Mouse (Mus musculus) kidney, postnatal 0 days (tissue): ENCODE results near the gene B3gnt7. TPM values are rescaled to one million over a fixed set of nuclear protein-coding genes. Genes with fewer than 3 reads are reported as not detected.

Experiments
- ATAC-seq: fragments of 200-750 bp; cut with Nextera tagmentation; replicated peaks from 2 replicates; pipeline ENCODE4 v1.8.0; 2017; ENCODE audit warnings: low read depth, moderate number of reproducible peaks, moderate TSS enrichment, moderate library complexity; ENCODE audit not compliant: low FRiP score
- DNase-seq: peaks from one replicate; pipeline ENCODE4 v3.0.0-alpha.2; 2016; ENCODE audit warnings: low spot score
- H3K27ac ChIP-seq: fragments of 300-500 bp; sonication (generic); 2 replicates; pipeline ENCODE4 v1.5.1; 2014; ENCODE audit warnings: mild to moderate bottlenecking
- H3K27me3 ChIP-seq: fragments of 300-500 bp; sonication (generic); 2 replicates; pipeline ENCODE4 v1.6.1; 2014; ENCODE audit warnings: low read length, mixed read lengths; ENCODE audit not compliant: insufficient read depth
- H3K36me3 ChIP-seq: fragments of 300-500 bp; sonication (generic); 2 replicates; pipeline ENCODE4 v1.6.1; 2014; ENCODE audit warnings: low read length, mixed read lengths; ENCODE audit not compliant: insufficient read depth
- H3K4me1 ChIP-seq: fragments of 300-500 bp; sonication (generic); replicated peaks from 2 replicates; pipeline ENCODE4 v1.6.1; 2014; ENCODE audit warnings: antibody characterized with exemption, low read length, mixed read lengths; ENCODE audit not compliant: insufficient read depth
- H3K4me2 ChIP-seq: fragments of 300-500 bp; sonication (generic); 2 replicates; pipeline ENCODE4 v1.6.1; 2014; ENCODE audit warnings: mild to moderate bottlenecking, low read length, moderate library complexity, mixed read lengths
- H3K4me3 ChIP-seq: fragments of 300-500 bp; sonication (generic); replicated peaks from 2 replicates; pipeline ENCODE4 v1.5.1; 2014; ENCODE audit warnings: low read depth, low read length
- H3K9ac ChIP-seq: fragments of 300-500 bp; sonication (generic); 2 replicates; pipeline ENCODE4 v1.6.1; 2014; ENCODE audit warnings: low read depth, low read length
- H3K9me3 ChIP-seq: fragments of 300-500 bp; sonication (generic); replicated peaks from 2 replicates; pipeline ENCODE4 v1.6.1; 2016; ENCODE audit warnings: low read length, inconsistent platforms, mixed read lengths
- CTCF ChIP-seq: IDR thresholded peaks from 2 replicates; pipeline ENCODE4 v1.5.1; 2016; ENCODE audit warnings: antibody characterized with exemption, low read depth, mild to moderate bottlenecking, moderate library complexity
- WGBS: fragments of 180-500 bp; shearing (Covaris S2); extraction: QIAGEN DNeasy Blood & Tissue Kit; methylation state at CpG from one replicate; pipeline ENCODE4 v1.1.7; 2014; 5-methylcytosine and 5-hydroxymethylcytosine counted together
- microRNA-seq: library from miRNA; unstranded; fragments of <30 nt; microRNA quantifications from one replicate; pipeline ENCODE4, GENCODE M21; 2016
- polyA plus RNA-seq: library from polyadenylated mRNA; unstranded; fragments of >200 nt; fragmentation: Nextera tagmentation; extraction: Ambion mirVana; gene quantifications from 2 replicates; pipeline ENCODE4 v1.2.1, GENCODE M21; 2015

B3gnt7 gene
- polyA plus RNA-seq, 1 experiment from 2014 or later = 10.8 TPM

GRCm38 (mm10) chr1:86347716-86348045 lies 45.0 kb downstream of the B3gnt7 start:
- Histone ChIP-seq H3K9ac (no peak overlapping the region), H3K4me2 (no peak overlapping the region), H3K27me3 (no peaks in the 10 kb centered on the region), H3K9me3 (no peaks in the 10 kb centered on the region), H3K4me1 (no peaks in the 10 kb centered on the region), H3K36me3 (peaks cover 44% of the 10 kb centered on the region), H3K4me3 (no peak overlapping the region), H3K27ac (no peak overlapping the region)
- WGBS = 58% methylated on average over 1 of the region's 1 CpGs
- DNase-seq (no peak), ATAC-seq (no peak)
- TF ChIP-seq CTCF = no peak

GRCm38 (mm10) chr1:86348083-86348482 lies 45.5 kb downstream of the B3gnt7 start:
- TF ChIP-seq CTCF = no peak
- Histone ChIP-seq H3K36me3 (peaks cover 47% of the 10 kb centered on the region), H3K9me3 (no peaks in the 10 kb centered on the region), H3K27ac (no peak overlapping the region), H3K9ac (no peak overlapping the region), H3K4me2 (no peak overlapping the region), H3K27me3 (no peaks in the 10 kb centered on the region), H3K4me1 (no peaks in the 10 kb centered on the region), H3K4me3 (no peak overlapping the region)
- ATAC-seq (no peak), DNase-seq (no peak)
- 78% methylated on average over 1 of the region's 1 CpGs for WGBS

GRCm38 (mm10) chr1:86348801-86349200 lies 46.2 kb downstream of the B3gnt7 start:
- WGBS = 66% methylated on average over 4 of the region's 4 CpGs
- TF ChIP-seq CTCF = peak; percentile 51
- DNase-seq = peak; percentile 60

GRCm38 (mm10) chr1:86349201-86349600 lies 46.6 kb downstream of the B3gnt7 start:
- Histone ChIP-seq H3K27me3 (no peaks in the 10 kb centered on the region), H3K27ac (0 out of 2 replicates have a peak overlapping the region, but pooled peaks have one; percentile 0), H3K4me1 (no peaks in the 10 kb centered on the region), H3K4me3 (no peak overlapping the region), H3K9me3 (no peaks in the 10 kb centered on the region), H3K4me2 (no peak overlapping the region), H3K36me3 (peaks cover 58% of the 10 kb centered on the region), H3K9ac (no peak overlapping the region)
- 79% methylated on average over 3 of the region's 3 CpGs for WGBS
- DNase-seq (no peak), ATAC-seq (0 out of 2 replicates have a peak, but pooled peaks have one; percentile 9)
- no peak for TF ChIP-seq CTCF

More at GRCm38 (mm10) chr1:86348801-86349200, 46.2 kb downstream of the B3gnt7 start:
- H3K36me3 ChIP-seq = peaks cover 54% of the 10 kb centered on the region
- H3K4me1 ChIP-seq = no peaks in the 10 kb centered on the region
- no peak overlapping the region for H3K4me3 ChIP-seq
- no peaks in the 10 kb centered on the region for H3K9me3 ChIP-seq
- no peaks in the 10 kb centered on the region for H3K27me3 ChIP-seq
- ATAC-seq = no peak
- 0 out of 2 replicates have a peak overlapping the region, but pooled peaks have one; percentile 0 for H3K27ac ChIP-seq
- H3K9ac ChIP-seq = no peak overlapping the region
- no peak overlapping the region for H3K4me2 ChIP-seq

- no peak overlapping the region for H3K4me2 ChIP-seq
- WGBS = 73% methylated on average over 1 of the region's 1 CpGs
- DNase-seq (no peak), ATAC-seq (no peak)
- no peaks in the 10 kb centered on the region for H3K9me3 ChIP-seq
- H3K4me1 ChIP-seq = no peaks in the 10 kb centered on the region
- no peak overlapping the region for H3K27ac ChIP-seq
- no peak for TF ChIP-seq CTCF
- no peaks in the 10 kb centered on the region for H3K27me3 ChIP-seq
- no peak overlapping the region for H3K9ac ChIP-seq
- peaks cover 62% of the 10 kb centered on the region for H3K36me3 ChIP-seq
- no peak overlapping the region for H3K4me3 ChIP-seq
These were observed 47.1 kb downstream of the B3gnt7 start for GRCm38 (mm10) chr1:86349696-86350095.

- no peaks in the 10 kb centered on the region for H3K9me3 ChIP-seq
- H3K9ac ChIP-seq = no peak overlapping the region
- H3K27me3 ChIP-seq = no peaks in the 10 kb centered on the region
- no peak overlapping the region for H3K27ac ChIP-seq
- no peak for TF ChIP-seq CTCF
- ATAC-seq (no peak), DNase-seq (no peak)
- H3K4me3 ChIP-seq = no peak overlapping the region
- WGBS = 86% methylated on average over 8 of the region's 8 CpGs
- H3K36me3 ChIP-seq = peaks cover 70% of the 10 kb centered on the region
- no peak overlapping the region for H3K4me2 ChIP-seq
- H3K4me1 ChIP-seq = no peaks in the 10 kb centered on the region
These were observed 47.9 kb downstream of the B3gnt7 start for GRCm38 (mm10) chr1:86350576-86350975.

GRCm38 (mm10) chr1:86354186-86354585 lies 51.6 kb downstream of the B3gnt7 start:
- TF ChIP-seq CTCF = no peak
- no peak overlapping the region for H3K4me3 ChIP-seq
- DNase-seq = no peak
- H3K9ac ChIP-seq = no peak overlapping the region
- no peak overlapping the region for H3K4me2 ChIP-seq
- WGBS = 72% methylated on average over 2 of the region's 2 CpGs
- no peaks in the 10 kb centered on the region for H3K9me3 ChIP-seq
- peaks cover 73% of the 10 kb centered on the region for H3K36me3 ChIP-seq
- H3K4me1 ChIP-seq = no peaks in the 10 kb centered on the region
- no peak for ATAC-seq
- no peaks in the 10 kb centered on the region for H3K27me3 ChIP-seq
- H3K27ac ChIP-seq = no peak overlapping the region

Small RNA genes within 50 kb of the gene (microRNA-seq; reads per million reads assigned to microRNA genes)
- 49.1 reads per million, percentile 44 among the genes with 10 or more reads in this experiment for gene mmu-mir-3535

Other genes starting within 250 kb of the B3gnt7 start
- 123 and 145 TPM in 2 replicates for gene Psmd1, start 238.4 kb upstream of the B3gnt7 start, polyA plus RNA-seq
- 3.0 and 3.3 TPM in 2 replicates for gene Htr2b, start 190.9 kb upstream of the B3gnt7 start, polyA plus RNA-seq
- gene Gm21972, start 169.2 kb upstream of the B3gnt7 start, polyA plus RNA-seq = not detected in 2 replicates
- 16.5 and 20.1 TPM in 2 replicates for gene Armc9, start 148.1 kb upstream of the B3gnt7 start, polyA plus RNA-seq
- 295 and 332 TPM in 2 replicates for gene Ncl, start 56.6 kb downstream of the B3gnt7 start, polyA plus RNA-seq
- gene Nmur1, start 123.4 kb downstream of the B3gnt7 start, polyA plus RNA-seq = not detected in 2 replicates
- not detected in 2 replicates for gene Tex44, start 123.5 kb downstream of the B3gnt7 start, polyA plus RNA-seq
- 2,429 and 2,697 TPM in 2 replicates for gene Ptma, start 223.9 kb downstream of the B3gnt7 start, polyA plus RNA-seq